Mouse (Mus musculus): ENCODE data around the gene Hic2.

GRCm38 (mm10) chr16:17255270-17255669 is 21.9 kb downstream of the Hic2 start:
- no peak for TF ChIP-seq CTCF (IDR thresholded peaks at IDR 0.05; ENCODE audit: control insufficient read depth, insufficient read depth, low read length)
- TF ChIP-seq POLR2A (IDR thresholded peaks at IDR 0.05; ENCODE audit: borderline replicate concordance, control insufficient read depth, low read depth, low read length) = no peak
